ENCODE assay signal across 17 mouse cellular contexts in genomic region chr12:100356407-100356806, GRCm38 (mm10).
"Had no signal": no experiment of that assay in that cellular context is flagged by ENCODE, and none has a peak within 500 bp of the region (broad histone marks: within the 10 kb centered on the region; RNA-seq: fewer than 3 reads in every experiment).

No protein-coding gene starts in this region.

- H3K4me2 ChIP-seq: limb, embryonic 12.5 days; limb, embryonic 15.5 days; liver, embryonic 13.5 days; midbrain, embryonic 11.5 days had no signal

- H3K9ac ChIP-seq: limb, embryonic 12.5 days; limb, embryonic 15.5 days; liver, embryonic 13.5 days had no signal

- H3K4me3 ChIP-seq: layer of hippocampus, adult 2 months; limb, embryonic 12.5 days; limb, embryonic 15.5 days; liver, embryonic 13.5 days had no signal

- H3K36me3 ChIP-seq: liver, embryonic 13.5 days had no signal

- H3K27ac ChIP-seq: hindbrain, postnatal 0 days; limb, embryonic 12.5 days; limb, embryonic 15.5 days; liver, embryonic 13.5 days; stomach, postnatal 0 days had no signal

- H3K27me3 ChIP-seq: limb, embryonic 12.5 days; limb, embryonic 15.5 days; liver, embryonic 13.5 days had no signal

- H3K4me1 ChIP-seq: limb, embryonic 12.5 days; limb, embryonic 15.5 days; liver, embryonic 13.5 days had no signal

- ATAC-seq: inflammation-experienced regulatory T-cells, adult 6 months had no signal

- H3K9me3 ChIP-seq: limb, embryonic 12.5 days; limb, embryonic 15.5 days; liver, embryonic 13.5 days had no signal

- DNase-seq: kidney, postnatal 14 days; layer of hippocampus, adult 9-11 months; liver, embryonic 13.5 days; lung, adult 2 months; lung, postnatal 14 days; lung, postnatal 4 days; midbrain, embryonic 14.5 days; thymus, adult 2 months; thymus, postnatal 14 days; thymus, postnatal 4 days had no signal
